Mouse (Mus musculus) myocyte (in vitro differentiated cells): Measurements from ENCODE around the gene Kcna10. TPM values are rescaled to one million over a fixed set of nuclear protein-coding genes. Genes with fewer than 3 reads are reported as not detected.

ENCODE experiments used
- H3K27me3 ChIP-seq: one replicate; pipeline ENCODE4 v1.6.1; 2011; ENCODE audit not compliant: control insufficient read depth, insufficient read depth, insufficient read length
- H3K36me3 ChIP-seq: one replicate; pipeline ENCODE4 v1.6.1; 2011; ENCODE audit not compliant: control insufficient read depth, insufficient read depth
- H3K4me2 ChIP-seq: one replicate; pipeline ENCODE4 v1.6.1; 2011; ENCODE audit warnings: low read depth, control low read depth
- H3K4me3 ChIP-seq: one replicate; pipeline ENCODE4 v1.5.1; 2011; ENCODE audit warnings: mild to moderate bottlenecking, control low read depth, moderate library complexity
- H3K79me2 ChIP-seq: one replicate; pipeline ENCODE4 v1.6.1; 2011; ENCODE audit not compliant: control insufficient read depth, insufficient read depth
- H3ac ChIP-seq: one replicate; pipeline ENCODE4 v1.6.1; 2011; ENCODE audit not compliant: control insufficient read depth, insufficient read length
- CEBPB ChIP-seq: IDR thresholded peaks from 2 replicates; pipeline ENCODE4 v1.6.1; 2011; ENCODE audit warnings: mild to moderate bottlenecking, moderate library complexity; ENCODE audit not compliant: poor library complexity, insufficient read depth, severe bottlenecking
- E2F4 ChIP-seq: IDR thresholded peaks from one replicate; pipeline ENCODE4 v1.6.1; 2011; ENCODE audit warnings: mild to moderate bottlenecking, control low read depth, moderate library complexity; ENCODE audit not compliant: insufficient read depth
- MAX ChIP-seq: IDR thresholded peaks from one replicate; pipeline ENCODE4 v1.6.1; 2011; ENCODE audit warnings: low read depth, mild to moderate bottlenecking, control low read depth
- MYOD1 ChIP-seq, 3 experiments: IDR thresholded peaks; one replicate each; pipeline ENCODE4 v1.6.1; 2011; ENCODE audit warnings: control low read depth in 2 of 3, low read depth in 2 of 3, mild to moderate bottlenecking in 2 of 3, moderate library complexity in 1 of 3; ENCODE audit not compliant: insufficient read length in 2 of 3, control insufficient read depth in 1 of 3
- MYOG ChIP-seq, 3 experiments: IDR thresholded peaks; one replicate each; pipeline ENCODE4 v1.6.1; 2011; ENCODE audit warnings: control low read depth in 2 of 3, low read depth in 2 of 3, mild to moderate bottlenecking in 2 of 3; ENCODE audit not compliant: insufficient read length in 2 of 3, control insufficient read depth in 1 of 3, insufficient read depth in 1 of 3
- POLR2A ChIP-seq: IDR thresholded peaks from one replicate; pipeline ENCODE4 v1.6.1; 2011; ENCODE audit warnings: low read depth, mild to moderate bottlenecking, control low read depth, moderate library complexity; ENCODE audit not compliant: insufficient read length
- POLR2AphosphoS2 ChIP-seq: IDR thresholded peaks from one replicate; pipeline ENCODE4 v1.6.1; 2011; ENCODE audit warnings: low read depth, control low read depth; ENCODE audit not compliant: insufficient read length
- REST ChIP-seq: IDR thresholded peaks from one replicate; pipeline ENCODE4 v1.6.1; 2011; ENCODE audit warnings: mild to moderate bottlenecking, control low read depth, moderate library complexity; ENCODE audit not compliant: insufficient read depth, insufficient read length
- SRF ChIP-seq: IDR thresholded peaks from one replicate; pipeline ENCODE4 v1.6.1; 2011; ENCODE audit warnings: low read depth; ENCODE audit not compliant: control insufficient read depth, insufficient read length
- TCF12 ChIP-seq: IDR thresholded peaks from one replicate; pipeline ENCODE4 v1.6.1; 2011; ENCODE audit warnings: mild to moderate bottlenecking, control low read depth; ENCODE audit not compliant: poor library complexity, insufficient read depth, severe bottlenecking
- TCF3 ChIP-seq: IDR thresholded peaks from one replicate; pipeline ENCODE4 v1.6.1; 2011; ENCODE audit warnings: low read depth, control low read depth; ENCODE audit not compliant: insufficient read length
- USF1 ChIP-seq: IDR thresholded peaks from one replicate; pipeline ENCODE4 v1.6.1; 2011; ENCODE audit warnings: low read depth, mild to moderate bottlenecking, control low read depth, moderate library complexity
- polyA plus RNA-seq: library from polyadenylated mRNA; unstranded; fragments of >200 nt; fragmentation: generic; extraction: Trizol; gene quantifications from one replicate; pipeline ENCODE4 v1.2.1, GENCODE M21; 2012; ENCODE audit warnings: missing spikeins

The Kcna10 gene
- polyA plus RNA-seq, 1 experiment, result not detected

DNA sequence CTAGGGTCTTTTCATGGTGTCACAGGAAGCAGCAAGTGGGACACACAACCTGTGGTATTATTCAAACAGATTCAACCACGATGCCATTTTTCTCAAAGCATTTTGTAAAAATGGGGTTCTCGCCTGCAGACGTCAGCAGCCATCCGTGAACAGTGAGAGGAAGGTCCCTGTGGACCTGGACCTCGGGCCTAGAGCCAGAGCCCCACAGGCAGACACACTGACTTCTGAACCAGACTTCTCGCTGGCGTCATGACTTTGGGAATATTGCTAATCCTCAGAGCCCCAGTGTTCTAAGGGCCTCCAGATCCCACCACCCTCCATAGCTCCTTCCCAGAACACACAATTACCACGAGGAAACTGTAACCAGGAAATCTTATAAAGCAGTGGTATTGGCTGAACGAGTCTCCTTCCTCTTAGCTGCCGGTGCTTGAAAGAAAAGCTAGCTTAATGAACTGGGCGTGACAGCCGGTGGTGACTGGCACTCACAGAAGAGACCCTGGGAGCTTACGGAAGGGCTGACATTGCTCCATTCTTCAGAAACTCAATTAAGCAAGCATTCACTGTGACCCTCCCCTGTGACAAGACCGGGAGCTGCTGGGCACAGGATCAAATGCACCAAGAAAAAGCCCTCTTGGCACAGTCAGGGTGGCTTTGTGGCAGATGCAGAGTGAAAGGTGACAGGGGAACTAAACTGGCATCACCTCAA is 58.7 kb downstream of the Kcna10 start:
- Histone ChIP-seq H3K27me3 (no peaks in the 10 kb centered on the region), H3K4me2 (no peak overlapping the region), H3ac (no peak overlapping the region), H3K36me3 (no peaks in the 10 kb centered on the region), H3K79me2 (no peaks in the 10 kb centered on the region), H3K4me3 (no peak overlapping the region)
- no peak for TF ChIP-seq MYOD1 (IDR thresholded peaks at IDR 0.05; ENCODE audit: control insufficient read depth in 1 of 3, insufficient read length in 2 of 3, low read depth in 2 of 3)
- TF ChIP-seq REST, result no peak
- TF ChIP-seq CEBPB, result no peak
- no peak for TF ChIP-seq SRF
- no peak for TF ChIP-seq POLR2A
- no peak for TF ChIP-seq MAX
- no peak for TF ChIP-seq POLR2AphosphoS2
- no peak for TF ChIP-seq E2F4
- TF ChIP-seq MYOG (IDR thresholded peaks at IDR 0.05; ENCODE audit: control insufficient read depth in 1 of 3, insufficient read depth in 1 of 3, insufficient read length in 2 of 3, low read depth in 2 of 3), result no peak
- TF ChIP-seq TCF3, result no peak
- TF ChIP-seq TCF12, result no peak
- TF ChIP-seq USF1, result no peak

Other genes with a start within 250 kb of the Kcna10 start
- gene Kcna3, start 146.9 kb upstream of the Kcna10 start, polyA plus RNA-seq, result 0.07 TPM
- not detected for gene Kcna2, start 81.9 kb upstream of the Kcna10 start, polyA plus RNA-seq
- gene Cym, start 38.7 kb downstream of the Kcna10 start, polyA plus RNA-seq, result 0.05 TPM
- not detected for gene A630076J17Rik, start 47.6 kb downstream of the Kcna10 start, polyA plus RNA-seq
- gene Prok1, start 56.7 kb downstream of the Kcna10 start, polyA plus RNA-seq, result 0.05 TPM
- gene Lamtor5, start 95.8 kb downstream of the Kcna10 start, polyA plus RNA-seq, result 156 TPM
- gene Slc16a4, start 108.2 kb downstream of the Kcna10 start, polyA plus RNA-seq, result 0.14 TPM
- 4.3 TPM for gene Rbm15, start 150.6 kb downstream of the Kcna10 start, polyA plus RNA-seq